Mouse (Mus musculus) gastrocnemius, postnatal 10 days (tissue): ENCODE measurements around the gene Dmac2. TPM values are rescaled to one million over a fixed set of nuclear protein-coding genes. Genes with fewer than 3 reads are reported as not detected.
A peak's percentile ranks its signal among the peaks of the same experiment; 100 is the strongest.

Experiments used
- DNase-seq: peaks from one replicate; pipeline ENCODE4 v3.0.0; 2021; ENCODE audit warnings: mixed read lengths
- total RNA-seq, 2 experiments: library from RNA; stranded (reverse); gene quantifications; 2 replicates each; pipeline ENCODE4 v1.2.3; 2021

The Dmac2 gene
- total RNA-seq, 2 experiments from 2014 or later = 24.8 to 24.9 TPM

DNA sequence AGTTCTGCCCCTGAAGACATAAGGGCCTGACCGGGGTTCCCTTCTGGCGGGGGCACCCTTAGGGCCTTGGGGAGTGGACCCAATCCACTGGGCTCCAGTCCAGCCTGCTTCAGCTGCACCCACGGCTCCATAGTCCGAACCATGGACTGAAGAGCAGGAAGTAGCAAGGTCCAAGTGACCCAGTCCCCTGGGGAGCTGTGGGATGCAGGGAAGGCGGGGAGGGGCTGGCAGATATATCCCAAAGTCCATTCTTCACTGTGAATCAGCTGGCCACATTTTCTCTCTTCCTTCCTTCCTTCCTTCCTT, 3.6 kb upstream of the Dmac2 start, which contains the start of gene Erich4:
TSS of gene Erich4 (minus strand) at position 187 of the 306 bp plus-strand sequence.
- DNase-seq = no peak

- no peak for DNase-seq
Observed at GRCm38 (mm10) chr7:25617376-25618160, 1.6 kb upstream of the Dmac2 start.

GRCm38 (mm10) chr7:25619722-25619991, 443 bp downstream of the Dmac2 start:
- DNase-seq = no peak

DNA sequence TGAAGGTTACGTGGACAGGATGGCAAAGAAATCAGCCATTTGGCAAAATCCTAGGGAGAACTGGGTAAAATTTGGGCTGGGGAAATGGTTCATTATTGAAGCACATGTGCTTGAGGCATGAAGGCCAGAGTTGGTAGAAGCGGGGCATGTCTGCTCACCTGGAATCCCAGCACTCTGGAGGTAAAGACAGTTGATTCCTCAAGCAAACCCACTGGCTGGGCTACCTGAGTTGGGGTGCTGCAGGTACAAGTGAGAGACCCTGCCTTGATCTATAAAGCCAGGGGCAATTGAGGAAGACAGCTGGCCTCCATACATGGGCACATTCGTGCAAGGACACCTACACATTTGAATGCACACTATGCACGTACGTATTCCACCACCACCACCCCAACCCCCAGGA, 887 bp downstream of the Dmac2 start:
- DNase-seq = peak; percentile 1

GRCm38 (mm10) chr7:25620751-25621150, 1.5 kb downstream of the Dmac2 start:
- DNase-seq = peak; percentile 2

DNA sequence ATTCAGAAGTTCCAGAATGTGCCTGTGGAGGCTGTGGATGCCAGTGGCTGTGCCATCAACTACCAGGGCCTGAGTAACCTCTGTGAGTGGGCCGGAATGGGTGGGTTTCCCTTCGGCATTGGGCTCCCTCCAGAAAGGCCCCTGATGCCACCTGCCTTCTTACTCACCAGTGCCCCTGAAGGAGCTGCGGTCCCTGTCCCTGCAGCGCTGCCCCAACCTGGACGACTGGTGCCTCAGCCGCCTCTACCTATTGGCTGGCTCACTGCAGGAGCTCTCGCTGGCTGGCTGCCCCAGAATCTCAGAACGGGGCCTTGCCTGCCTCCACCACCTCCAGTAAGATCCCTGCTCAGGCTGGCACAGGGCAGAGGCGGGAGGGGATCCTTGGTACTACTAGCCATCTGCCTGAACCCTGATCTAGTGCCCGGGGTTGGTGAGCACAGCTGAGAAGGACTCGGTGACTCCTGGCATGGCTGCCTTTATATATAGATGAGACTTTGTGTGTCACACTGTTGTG, 4.7 kb downstream of the Dmac2 start:
- DNase-seq = no peak

GRCm38 (mm10) chr7:25624851-25625250, 5.6 kb downstream of the Dmac2 start:
- DNase-seq = no peak

DNA sequence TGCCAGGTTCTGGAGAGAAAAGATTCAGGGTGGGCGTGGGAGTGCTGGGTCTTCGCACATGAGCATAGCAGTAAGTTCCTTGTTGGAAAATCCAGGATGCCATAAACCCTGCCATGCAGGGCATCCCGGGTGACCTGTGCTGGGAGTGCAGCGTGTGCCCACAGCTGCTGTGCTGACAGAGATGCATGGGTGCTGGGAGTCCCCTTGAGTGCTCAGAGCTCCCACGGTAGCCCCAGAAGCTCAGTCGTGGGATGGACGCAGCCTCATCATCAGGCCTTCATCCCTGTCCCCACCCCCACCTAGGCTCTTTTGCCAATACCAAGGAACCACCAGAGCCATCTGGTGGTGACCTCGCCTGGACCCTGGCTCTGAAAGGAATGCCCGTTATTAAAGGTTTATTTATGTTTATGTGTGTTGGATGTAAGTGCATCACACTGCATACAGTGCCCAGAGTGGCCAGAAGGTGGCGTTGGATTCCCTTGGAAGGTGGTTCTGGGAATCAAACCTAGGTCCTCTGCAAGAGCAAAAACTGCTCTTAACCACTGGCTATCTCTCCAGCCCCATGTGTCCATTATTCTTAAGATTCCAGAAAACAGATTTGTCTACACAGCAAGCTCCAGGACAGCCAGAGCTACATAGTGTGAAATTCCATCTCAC, 6.5 kb downstream of the Dmac2 start:
- DNase-seq = no peak

DNA sequence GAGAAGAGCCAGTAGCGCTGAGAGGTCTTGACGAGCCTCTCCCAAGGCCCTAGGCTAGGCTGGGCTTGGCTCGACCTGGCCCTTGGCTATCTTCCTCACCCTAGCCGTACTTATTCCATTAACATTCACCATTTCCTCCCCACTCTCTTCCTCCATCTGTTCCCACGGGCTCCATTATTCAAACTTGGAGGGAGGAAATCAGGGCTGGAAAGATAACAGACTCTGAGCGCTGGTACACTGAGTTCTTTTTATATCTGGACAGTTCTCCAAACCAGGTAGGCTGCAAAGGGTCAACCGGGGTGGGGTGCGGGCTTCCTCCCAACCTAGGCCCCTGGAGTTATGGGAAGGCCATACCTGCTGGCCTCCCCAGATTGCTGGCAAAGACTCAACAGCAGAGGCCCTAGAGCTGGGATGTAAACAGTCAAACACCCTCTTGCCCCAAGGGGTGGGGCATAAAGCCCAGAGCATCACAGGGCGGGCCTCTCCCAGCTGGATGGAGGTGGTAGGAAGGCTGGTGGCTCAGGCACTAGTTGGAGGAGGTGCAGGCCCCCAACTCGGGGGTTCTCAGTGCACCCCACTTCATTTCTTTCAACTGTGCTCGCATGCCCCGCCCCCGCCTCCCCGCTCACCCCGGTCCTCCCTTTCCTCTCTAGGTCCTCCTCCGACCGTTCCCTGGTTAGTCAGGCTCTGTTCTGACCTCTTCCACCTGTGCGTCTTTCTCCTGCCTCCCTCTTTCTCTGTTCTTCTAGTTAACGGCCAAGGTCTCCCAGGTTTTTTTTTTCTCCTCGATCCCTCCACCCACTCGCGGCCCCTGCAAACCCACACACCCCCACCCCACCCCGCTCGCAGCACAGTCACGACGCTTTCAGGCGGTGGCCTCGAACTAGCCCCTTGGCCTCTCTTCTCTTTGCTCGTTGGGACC, 7.6 kb downstream of the Dmac2 start, which contains the start of gene B3gnt8:
TSS of gene B3gnt8 (plus strand) at position 146 of the 922 bp plus-strand sequence.
- no peak for DNase-seq

GRCm38 (mm10) chr7:25627431-25628322, 8.5 kb downstream of the Dmac2 start:
- DNase-seq = peak; percentile 68

GRCm38 (mm10) chr7:25628323-25628620, 9.1 kb downstream of the Dmac2 start:
- DNase-seq = no peak

DNA sequence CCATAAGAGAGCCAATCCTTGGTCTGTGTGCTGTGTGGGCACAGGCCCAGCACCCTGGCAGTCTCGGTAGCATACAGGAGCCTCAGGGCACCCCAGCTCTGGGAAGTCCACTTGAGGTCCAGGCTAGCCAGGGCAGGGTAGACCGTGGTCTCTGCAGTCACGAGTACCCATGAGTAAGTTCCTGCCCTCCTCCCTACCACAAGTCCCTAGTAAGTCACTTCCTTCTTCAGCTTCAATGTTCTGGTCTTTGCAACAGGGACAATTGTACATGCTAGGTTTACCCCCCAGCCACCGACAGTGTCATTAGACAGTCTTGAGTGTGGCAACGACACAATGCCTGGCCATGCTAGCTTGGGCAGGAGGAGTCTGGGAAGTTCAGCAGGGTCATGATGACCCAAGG, 13.5 kb downstream of the Dmac2 start:
- DNase-seq = no peak

DNA sequence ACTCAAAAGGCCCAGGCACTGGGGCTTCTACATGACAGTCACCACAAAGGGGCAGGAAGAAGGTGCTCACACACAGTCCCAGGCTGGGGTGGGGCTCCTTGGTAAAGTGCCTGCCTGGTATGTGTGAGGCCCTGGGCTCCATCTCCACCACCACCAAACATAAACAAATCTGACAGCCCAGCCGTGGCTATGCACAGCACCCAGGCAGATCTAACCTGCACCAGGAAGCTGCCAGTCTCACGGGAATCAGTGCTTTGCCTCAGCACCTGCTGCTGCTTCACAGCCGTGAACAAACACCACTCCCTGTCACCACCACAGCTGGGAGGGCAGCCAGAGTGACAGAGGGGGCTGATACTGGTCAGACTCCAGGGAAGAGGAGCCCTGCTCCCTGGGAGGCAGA, 17.2 kb downstream of the Dmac2 start:
- DNase-seq = no peak

GRCm38 (mm10) chr7:25637099-25637498, 17.9 kb downstream of the Dmac2 start:
- no peak for DNase-seq

DNA sequence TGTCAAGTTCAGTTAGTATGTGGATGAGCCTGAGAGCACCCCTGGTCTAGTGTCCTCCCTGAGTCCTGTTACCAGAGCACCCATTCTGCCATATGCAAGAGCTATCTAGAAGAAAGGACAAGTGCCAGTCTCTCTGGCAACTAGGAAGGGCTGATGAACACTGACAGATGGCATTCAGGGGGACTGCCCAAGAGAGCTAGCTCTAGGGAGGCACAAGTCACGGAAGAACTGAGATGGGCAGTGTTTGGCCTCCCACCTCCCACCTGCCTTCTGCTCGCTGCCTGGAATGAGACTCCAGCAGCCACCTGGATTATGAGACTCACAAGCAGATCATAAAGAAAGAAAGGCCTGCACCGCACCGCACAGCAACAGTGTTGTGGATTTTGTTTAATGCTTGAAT, 20.5 kb downstream of the Dmac2 start:
- no peak for DNase-seq

GRCm38 (mm10) chr7:25644136-25644535, 24.9 kb downstream of the Dmac2 start:
- DNase-seq = no peak

DNA sequence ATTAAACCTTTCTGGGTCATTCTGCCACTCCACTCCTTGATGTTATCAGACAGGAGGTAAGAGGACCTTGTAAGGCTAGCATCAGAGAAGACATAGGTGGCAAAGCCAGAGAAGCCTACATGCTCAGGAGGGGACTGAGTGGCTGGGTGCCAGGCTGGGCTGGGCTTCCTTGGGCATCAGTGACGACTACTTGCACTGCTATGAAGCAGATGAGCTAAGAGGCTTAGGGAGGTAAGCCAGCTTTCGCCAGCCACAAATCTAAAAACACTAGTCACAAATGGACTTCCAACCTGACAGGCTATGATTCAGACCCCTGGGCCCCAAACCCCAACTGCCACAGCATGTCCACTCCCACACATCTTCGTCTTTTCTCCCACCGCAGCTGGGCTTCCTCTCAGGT, 25.4 kb downstream of the Dmac2 start:
- DNase-seq = no peak

GRCm38 (mm10) chr7:25645074-25645473, 25.9 kb downstream of the Dmac2 start:
- no peak for DNase-seq

DNA sequence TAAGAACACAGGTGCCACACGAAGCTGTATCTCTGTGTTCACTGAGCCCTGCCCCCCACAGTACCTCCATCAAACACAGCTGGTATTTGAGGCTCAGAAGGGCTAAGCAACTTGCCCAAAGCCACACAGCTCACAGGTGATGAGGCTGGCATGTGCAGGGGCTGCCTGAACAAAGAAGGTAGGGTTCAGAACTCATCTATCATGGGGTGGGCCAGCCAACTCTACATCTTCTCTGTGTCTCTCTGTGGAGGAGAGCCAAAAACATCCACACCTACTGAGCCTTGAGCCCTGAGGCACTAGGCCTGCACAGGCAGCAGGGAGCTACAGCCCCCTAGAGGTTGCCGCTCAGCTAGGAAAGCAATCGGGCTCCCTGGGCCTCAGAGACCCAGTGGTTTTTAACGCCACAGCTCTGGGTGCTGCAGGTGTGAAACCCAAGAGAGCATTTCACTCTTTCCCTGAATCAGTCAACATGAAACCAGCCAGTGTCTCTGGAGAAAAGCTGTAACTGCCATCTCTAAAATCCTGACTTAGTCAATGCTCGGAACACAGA, 28.4 kb downstream of the Dmac2 start:
- DNase-seq = no peak

GRCm38 (mm10) chr7:25649839-25650238, 30.6 kb downstream of the Dmac2 start:
- no peak for DNase-seq

- no peak for DNase-seq
Observed at GRCm38 (mm10) chr7:25651281-25651680, 32.1 kb downstream of the Dmac2 start.
